Mouse (Mus musculus) urinary bladder, adult 18-20 months (tissue): ENCODE results near the gene Ahsg.
"Not testable (repeated sequence)": the region's sequence is repeated elsewhere in the genome, so short reads cannot be mapped to it uniquely, and the experiment has no call there.

ENCODE experiments used
- DNase-seq, 2 experiments: peaks; one replicate each; pipeline ENCODE4 v3.0.0; 2022; ENCODE audit warnings: low spot score in 2 of 2, mixed read lengths in 2 of 2

The Ahsg gene

GRCm38 (mm10) chr16:22939120-22939695, 48.1 kb downstream of the Ahsg start:
- no peak for DNase-seq

DNA sequence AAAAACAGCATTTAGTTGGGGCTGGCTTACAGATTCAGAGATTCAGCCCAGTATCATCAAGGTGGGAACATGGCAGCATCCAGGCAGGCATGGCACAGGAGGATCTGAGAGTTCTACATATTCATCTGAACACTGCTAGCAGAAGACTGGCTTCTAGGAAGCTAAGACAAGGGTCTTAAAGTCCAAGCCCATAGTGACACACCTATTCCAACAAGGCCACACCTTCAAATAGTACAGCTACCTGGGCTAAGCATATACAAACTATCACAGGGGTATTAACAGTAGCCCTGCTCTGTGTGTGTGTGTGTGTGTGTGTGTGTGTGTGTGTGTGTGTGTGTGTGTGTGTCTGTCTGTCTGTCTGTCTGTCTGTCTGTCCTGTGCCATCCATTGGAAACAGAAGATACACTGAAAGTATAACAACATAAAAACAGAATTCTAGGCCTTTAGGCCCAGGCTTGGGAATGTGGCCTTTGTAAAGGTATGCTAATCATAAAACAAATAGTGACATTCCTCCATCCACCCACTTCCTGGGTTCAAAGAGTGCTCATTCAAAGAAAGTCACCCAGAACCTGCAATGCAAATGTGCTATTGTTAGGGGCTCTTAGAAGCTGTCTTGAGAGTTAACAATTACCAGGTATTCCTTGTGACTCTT, 50.9 kb downstream of the Ahsg start:
- not testable (repeated sequence) for DNase-seq

DNA sequence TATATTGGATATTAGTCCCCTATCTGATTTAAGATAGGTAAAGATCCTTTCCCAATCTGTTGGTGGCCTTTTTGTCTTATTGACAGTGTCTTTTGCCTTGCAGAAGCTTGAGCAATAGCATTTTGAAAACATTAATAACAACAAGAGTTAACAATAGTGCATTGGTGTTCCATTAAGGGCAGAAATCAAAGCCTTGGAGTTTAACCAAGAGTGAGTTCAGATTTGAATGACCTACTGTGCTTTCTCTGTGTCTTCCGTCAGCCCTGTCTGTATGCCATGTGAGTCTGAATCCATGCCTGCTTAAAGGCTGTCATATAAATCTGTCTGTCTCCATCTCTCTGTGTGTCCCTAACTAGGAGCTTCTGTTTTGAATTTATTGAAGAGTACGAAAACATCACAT, 56.3 kb downstream of the Ahsg start:
- no peak for DNase-seq
